Mouse (Mus musculus): ENCODE data around the gene Sorl1.

DNA sequence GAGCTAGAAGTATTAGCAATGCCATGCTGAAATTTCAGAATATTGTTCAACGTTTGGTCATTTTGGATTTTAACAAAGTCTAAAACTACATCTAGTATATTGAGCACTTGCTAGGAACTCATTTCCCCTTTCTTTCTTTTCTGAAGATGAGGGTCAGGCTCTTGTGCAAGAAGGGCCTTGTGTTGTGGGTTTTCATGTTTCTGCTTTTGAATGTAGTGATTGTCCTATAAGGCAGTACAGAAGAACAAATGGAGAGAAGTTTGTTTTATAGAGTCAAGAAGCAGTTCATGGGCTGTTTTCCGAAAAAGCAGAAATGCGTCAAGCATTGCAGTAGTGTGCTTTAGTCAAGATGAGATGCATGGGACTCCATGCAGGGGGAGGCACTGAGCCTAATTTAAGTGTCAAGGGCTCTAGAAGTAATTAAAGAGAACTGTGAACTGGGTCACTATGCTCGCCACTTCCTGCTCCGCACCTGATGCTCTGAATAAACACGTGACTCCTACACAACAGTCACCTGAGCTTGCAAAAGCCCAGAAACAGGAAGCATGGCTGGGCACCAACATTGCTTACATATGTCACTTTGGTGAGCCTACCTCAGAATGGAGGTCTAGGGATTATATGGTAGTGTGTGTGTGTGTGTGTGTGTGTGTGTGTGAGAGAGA lies 17.6 kb upstream of the Sorl1 start:
- TF ChIP-seq CTCF (IDR thresholded peaks at IDR 0.05; ENCODE audit: low read depth) = no peak
- no peak for TF ChIP-seq EP300 (IDR thresholded peaks at IDR 0.05; ENCODE audit: low read depth)
